Mouse (Mus musculus) heart, postnatal 0 days (tissue): Measurements from ENCODE around the gene Gm4553. TPM values are rescaled to one million over a fixed set of nuclear protein-coding genes. Genes with fewer than 3 reads are reported as not detected.
"Not testable (repeated sequence)": the region's sequence is repeated elsewhere in the genome, so short reads cannot be mapped to it uniquely, and the experiment has no call there.

Experiments
- ATAC-seq: fragments of 200-750 bp; cut with Nextera tagmentation; 2 replicates; pipeline ENCODE4 v1.8.0; 2017; ENCODE audit warnings: low read depth, moderate number of reproducible peaks, moderate library complexity; ENCODE audit not compliant: insufficient read depth
- DNase-seq: peaks from one replicate; pipeline ENCODE4 v3.0.0-alpha.2; 2016; ENCODE audit warnings: low spot score
- H3K27ac ChIP-seq: fragments of 300-500 bp; sonication (generic); 2 replicates; pipeline ENCODE4 v1.5.1; 2014; ENCODE audit warnings: low read depth, mild to moderate bottlenecking
- H3K27me3 ChIP-seq: fragments of 300-500 bp; sonication (generic); 2 replicates; pipeline ENCODE4 v1.6.1; 2014; ENCODE audit warnings: low read length, mixed read lengths; ENCODE audit not compliant: control insufficient read depth, insufficient read depth
- H3K36me3 ChIP-seq: fragments of 300-500 bp; sonication (generic); replicated peaks from 2 replicates; pipeline ENCODE4 v1.6.1; 2014; ENCODE audit warnings: low read length, mixed read lengths; ENCODE audit not compliant: control insufficient read depth, insufficient read depth
- H3K4me1 ChIP-seq: fragments of 300-500 bp; sonication (generic); 2 replicates; pipeline ENCODE4 v1.6.1; 2014; ENCODE audit warnings: antibody characterized with exemption; ENCODE audit not compliant: control insufficient read depth, insufficient read depth
- H3K4me2 ChIP-seq: fragments of 300-500 bp; sonication (generic); 2 replicates; pipeline ENCODE4 v1.6.1; 2014; ENCODE audit warnings: low read depth, mild to moderate bottlenecking, low read length, moderate library complexity
- H3K4me3 ChIP-seq: fragments of 300-500 bp; sonication (generic); 2 replicates; pipeline ENCODE4 v1.5.1; 2014; ENCODE audit warnings: low read depth, low read length
- H3K9ac ChIP-seq: fragments of 300-500 bp; sonication (generic); replicated peaks from 2 replicates; pipeline ENCODE4 v1.6.1; 2014; ENCODE audit warnings: low read depth, low read length, mixed read lengths
- H3K9me3 ChIP-seq: fragments of 300-500 bp; sonication (generic); replicated peaks from 2 replicates; pipeline ENCODE4 v1.6.1; 2016; ENCODE audit warnings: low read length; ENCODE audit not compliant: control insufficient read depth
- CTCF ChIP-seq: IDR thresholded peaks from 2 replicates; pipeline ENCODE4 v1.5.1; 2016; ENCODE audit warnings: antibody characterized with exemption, control low read depth, low read depth
- EP300 ChIP-seq: IDR thresholded peaks from 2 replicates; pipeline ENCODE4 v1.6.1; 2016; ENCODE audit warnings: antibody characterized with exemption, low read depth
- WGBS: fragments of 180-500 bp; shearing (Covaris S2); extraction: QIAGEN DNeasy Blood & Tissue Kit; methylation state at CpG from one replicate; pipeline ENCODE4 v1.1.7; 2014; 5-methylcytosine and 5-hydroxymethylcytosine counted together
- polyA plus RNA-seq: library from polyadenylated mRNA; unstranded; fragments of >200 nt; fragmentation: Nextera tagmentation; extraction: Ambion mirVana; gene quantifications from 2 replicates; pipeline ENCODE4 v1.2.1, GENCODE M21; 2015
- total RNA-seq: library from RNA; depleted of rRNA; stranded (reverse); fragments of >200 nt; gene quantifications from 2 replicates; pipeline ENCODE4 v1.2.3, GENCODE M21; 2014; ENCODE audit warnings: low replicate concordance; rRNA removed

Gm4553 gene
- total RNA-seq, result not detected in 2 replicates
- polyA plus RNA-seq, result not detected in 2 replicates

GRCm38 (mm10) chr7:142165639-142166038, at the start of gene Gm4553:
Gm4553 (minus strand) TSS chr7:142165739.
- not testable (repeated sequence) for H3K9ac ChIP-seq, ATAC-seq, DNase-seq, H3K4me1 ChIP-seq, H3K36me3 ChIP-seq, H3K27me3 ChIP-seq, H3K9me3 ChIP-seq, H3K4me3 ChIP-seq, H3K27ac ChIP-seq, H3K4me2 ChIP-seq

- H3K4me3 ChIP-seq, H3K4me1 ChIP-seq, H3K27me3 ChIP-seq, H3K9me3 ChIP-seq, H3K9ac ChIP-seq, ATAC-seq, H3K27ac ChIP-seq, DNase-seq, H3K36me3 ChIP-seq, H3K4me2 ChIP-seq: not testable (repeated sequence)
- 37% methylated on average over 1 of the region's 1 CpGs for WGBS
Observed at GRCm38 (mm10) chr7:142212136-142212535, 46.6 kb upstream of the Gm4553 start.

DNA sequence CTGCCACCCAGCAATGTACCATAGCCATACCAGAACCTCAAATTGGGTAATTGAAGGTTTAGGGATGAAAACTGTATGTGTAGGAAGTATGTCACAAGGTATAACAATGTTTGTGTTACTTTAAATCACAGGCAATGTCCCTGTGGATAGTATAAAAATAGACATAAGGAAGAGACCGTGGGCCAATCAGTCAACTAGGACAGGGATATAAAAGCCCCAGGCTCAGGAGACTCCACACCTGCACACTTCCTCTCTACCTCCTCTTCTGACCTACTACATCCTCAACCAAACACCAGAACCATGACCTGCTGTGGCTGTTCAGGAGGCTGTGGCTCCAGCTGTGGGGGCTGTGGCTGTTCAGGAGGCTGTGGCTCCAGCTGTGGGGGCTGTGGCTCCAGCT, 46.0 kb upstream of the Gm4553 start, which contains the start of gene Gm7579:
TSS of gene Gm7579 (plus strand) at position 301 of the 400 bp plus-strand sequence.
- Histone ChIP-seq H3K27ac (no peak within 1 kb of the TSS), H3K27me3 (no peaks in the 10 kb centered on the region), H3K9ac (no peak within 1 kb of the TSS), H3K4me3 (no peak within 1 kb of the TSS), H3K4me2 (no peak within 1 kb of the TSS), H3K9me3 (no peaks in the 10 kb centered on the region), H3K36me3 (no peaks in the 10 kb centered on the region), H3K4me1 (no peaks in the 10 kb centered on the region)
- ATAC-seq (no peak), DNase-seq (no peak)
- 22% methylated on average over 1 of the region's 1 CpGs for WGBS
- TF ChIP-seq EP300 (no peak), CTCF (no peak)

GRCm38 (mm10) chr7:142206891-142207290, 41.4 kb upstream of the Gm4553 start:
- not testable (repeated sequence) for DNase-seq, H3K27ac ChIP-seq, ATAC-seq, H3K4me2 ChIP-seq, H3K4me1 ChIP-seq, H3K36me3 ChIP-seq, H3K4me3 ChIP-seq, H3K9me3 ChIP-seq, H3K9ac ChIP-seq, H3K27me3 ChIP-seq
- WGBS, result 72% methylated on average over 5 of the region's 5 CpGs

- ATAC-seq (no peak), DNase-seq (no peak)
- H3K9me3 ChIP-seq, result no peaks in the 10 kb centered on the region
- H3K4me3 ChIP-seq, result no peak overlapping the region
- H3K4me2 ChIP-seq, result no peak overlapping the region
- TF ChIP-seq EP300 (no peak), CTCF (no peak)
- no peaks in the 10 kb centered on the region for H3K4me1 ChIP-seq
- H3K9ac ChIP-seq, result no peak overlapping the region
- H3K36me3 ChIP-seq, result no peaks in the 10 kb centered on the region
- no peaks in the 10 kb centered on the region for H3K27me3 ChIP-seq
- no peak overlapping the region for H3K27ac ChIP-seq
Observed at GRCm38 (mm10) chr7:142205488-142205887, 39.9 kb upstream of the Gm4553 start.

GRCm38 (mm10) chr7:142201064-142201463, 35.5 kb upstream of the Gm4553 start, which contains the start of gene Krtap5-3:
Krtap5-3 (plus strand) TSS chr7:142201364.
- ATAC-seq, result no peak

More at GRCm38 (mm10) chr7:142201064-142201463, 35.5 kb upstream of the Gm4553 start, which contains the start of gene Krtap5-3:
- no peak for TF ChIP-seq CTCF
- no peak for TF ChIP-seq EP300
- no peaks in the 10 kb centered on the region for H3K27me3 ChIP-seq
- no peaks in the 10 kb centered on the region for H3K4me1 ChIP-seq
- H3K36me3 ChIP-seq, result no peaks in the 10 kb centered on the region
- H3K27ac ChIP-seq, result no peak within 1 kb of the TSS
- no peaks in the 10 kb centered on the region for H3K9me3 ChIP-seq
- no peak for DNase-seq
- WGBS, result 57% methylated on average over 1 of the region's 1 CpGs
- H3K9ac ChIP-seq, result no peak within 1 kb of the TSS
- no peak within 1 kb of the TSS for H3K4me3 ChIP-seq
- H3K4me2 ChIP-seq, result no peak within 1 kb of the TSS
